Comparison of ENCODE assay signal across 13 mouse cellular contexts in the genomic region with DNA sequence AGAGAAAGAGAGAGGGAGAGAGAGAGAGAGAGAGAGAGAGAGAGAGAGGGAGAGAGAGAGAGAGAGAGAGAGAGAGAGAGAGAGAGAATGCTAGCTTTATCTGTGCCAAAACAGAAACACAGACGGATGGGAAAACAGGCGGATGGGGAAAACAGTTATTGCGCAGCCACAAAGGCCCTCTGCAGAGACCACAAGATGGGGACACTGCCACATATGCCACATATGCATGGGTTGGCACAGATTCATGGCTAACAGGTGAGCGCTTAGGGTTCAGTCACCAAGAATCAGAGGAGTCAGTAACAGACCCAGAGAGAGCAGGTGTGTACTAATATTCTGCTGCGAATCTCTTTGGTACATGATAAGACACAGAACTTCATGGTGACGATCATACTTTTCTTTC. TPM values are rescaled to one million over a fixed set of nuclear protein-coding genes. Genes with fewer than 3 reads are reported as not detected.
DNase-seq lines count a peak whose midpoint lies in the region; ATAC-seq and TF ChIP-seq lines count a peak whose summit lies in the region.
"Had no signal": no experiment of that assay in that cellular context is flagged by ENCODE, and none has a peak within 500 bp of the region (broad histone marks: within the 10 kb centered on the region; RNA-seq: fewer than 3 reads in every experiment).

No protein-coding gene starts in this region.

- TF ChIP-seq POLR2A in kidney, adult 2 months (IDR thresholded peaks at IDR 0.05; ENCODE audit: low read depth, low read length): no peak

- peak overlapping the region; percentile 39; the same call in 1 of the 2 replicates for H3K27ac ChIP-seq in kidney, adult 2 months (ENCODE audit: insufficient read depth, low read depth, low read length)
- H3K27ac ChIP-seq in limb, embryonic 10.5 days: peak overlapping the region; percentile 16; the same call in 1 of the 2 replicates
- H3K27ac ChIP-seq in hindbrain, embryonic 14.5 days: no peak overlapping the region
- H3K27ac ChIP-seq in left cerebral cortex, adult 2 months: no peak overlapping the region

- H3K4me3 ChIP-seq in kidney, adult 2 months (ENCODE audit: insufficient read depth, low read depth, low read length): no peak overlapping the region
- H3K4me3 ChIP-seq in limb, embryonic 10.5 days: no peak overlapping the region
- no peak overlapping the region for H3K4me3 ChIP-seq in hindbrain, embryonic 14.5 days (replicated peaks; ENCODE audit: low read length)
- no peak overlapping the region for H3K4me3 ChIP-seq in left cerebral cortex, adult 2 months
- H3K4me3 ChIP-seq: heart, embryonic 10.5 days had no signal

- 76% methylated on average over 6 of the region's 6 CpGs for WGBS in kidney, adult 2 months
- WGBS in limb, embryonic 10.5 days: 85% methylated on average over 6 of the region's 6 CpGs
- WGBS in hindbrain, embryonic 14.5 days: 82% methylated on average over 6 of the region's 6 CpGs

- no peak for DNase-seq in kidney, adult 2 months
- no peak for DNase-seq in kidney, postnatal 4 days
- DNase-seq in 3134 (ENCODE audit: extremely low read depth, insufficient read length, low spot score): peak; percentile 45
- peak; percentile 35 for DNase-seq in CD4-positive helper T cell, adult 2 months (ENCODE audit: low read depth, low spot score)
- no peak for DNase-seq in limb, embryonic 10.5 days (ENCODE audit: low spot score)
- no peak for DNase-seq in cerebellum, adult 9-10 months
- no peak for DNase-seq in hindbrain, embryonic 14.5 days (ENCODE audit: low spot score)
- no peak for DNase-seq in left cerebral cortex, adult 2 months (ENCODE audit: extremely low spot score in 1 of 2, low spot score in 2 of 2)
- DNase-seq: adrenal gland, postnatal 14 days; kidney, adult 9 months; right cerebral cortex, postnatal 4 days had no signal

- no peak for TF ChIP-seq CTCF in kidney, adult 2 months (conservative IDR thresholded peaks at IDR 0.05; ENCODE audit: insufficient read depth, insufficient read length, low read depth, low read length)
- no peak for TF ChIP-seq CTCF in left cerebral cortex, adult 2 months (IDR thresholded peaks at IDR 0.05)

- H3K36me3 ChIP-seq in kidney, adult 2 months (ENCODE audit: control insufficient read depth, insufficient read depth, low read length): no peaks in the 10 kb centered on the region
- H3K36me3 ChIP-seq in limb, embryonic 10.5 days: peaks cover 9% of the 10 kb centered on the region
- no peaks in the 10 kb centered on the region for H3K36me3 ChIP-seq in hindbrain, embryonic 14.5 days (replicated peaks; ENCODE audit: control insufficient read depth, insufficient read depth)

- no peaks in the 10 kb centered on the region for H3K27me3 ChIP-seq in kidney, adult 2 months (replicated peaks; ENCODE audit: control insufficient read depth, insufficient read depth, low read length)
- H3K27me3 ChIP-seq in limb, embryonic 10.5 days (ENCODE audit: low read depth, poor library complexity, severe bottlenecking): peaks cover 7% of the 10 kb centered on the region; the same call in 1 of the 2 replicates
- no peaks in the 10 kb centered on the region for H3K27me3 ChIP-seq in hindbrain, embryonic 14.5 days (ENCODE audit: control insufficient read depth, insufficient read depth, low read length)

- H3K9me3 ChIP-seq in limb, embryonic 10.5 days (replicated peaks): no peaks in the 10 kb centered on the region
- no peaks in the 10 kb centered on the region for H3K9me3 ChIP-seq in hindbrain, embryonic 14.5 days (ENCODE audit: control insufficient read depth, low read length)
- H3K9me3 ChIP-seq: heart, embryonic 10.5 days had no signal

- intact Hi-C loops in left cerebral cortex, adult 2 months (cut with DNase I): no loop called here

- H3K4me1 ChIP-seq in kidney, adult 2 months (ENCODE audit: control insufficient read depth, insufficient read depth, low read length): peaks cover 6% of the 10 kb centered on the region; the same call in 1 of the 2 replicates
- H3K4me1 ChIP-seq in limb, embryonic 10.5 days: peaks cover 39% of the 10 kb centered on the region
- H3K4me1 ChIP-seq in hindbrain, embryonic 14.5 days (replicated peaks; ENCODE audit: control insufficient read depth, insufficient read depth, low read length): peaks cover 7% of the 10 kb centered on the region; the same call in 1 of the 2 replicates

- H3K4me2 ChIP-seq in hindbrain, embryonic 14.5 days (replicated peaks): no peak overlapping the region
- H3K4me2 ChIP-seq: midbrain, embryonic 11.5 days had no signal

- H3K9ac ChIP-seq in hindbrain, embryonic 14.5 days: no peak overlapping the region

- ATAC-seq in hindbrain, embryonic 14.5 days (ENCODE audit: low FRiP score): no peak

RNA-seq across cellular contexts. Expression of gene Axl, which starts 5.8 kb away (rescaled TPM):
- 31.0 and 36.1 TPM in 2 replicates for polyA plus RNA-seq in kidney, adult 2 months (2012; rRNA removed)
- polyA plus RNA-seq in limb, embryonic 10.5 days (2016; fragmentation: Nextera tagmentation; extraction: Ambion mirVana): 19.4 and 28.1 TPM in 2 replicates
- 16.8 and 20.6 TPM in 2 replicates for polyA plus RNA-seq in hindbrain, embryonic 14.5 days (2014; fragmentation: Nextera tagmentation; extraction: Ambion mirVana)
- total RNA-seq in left cerebral cortex, adult 2 months (2021): 10 to 100 TPM; 33.2 to 40.5 TPM

RNA-seq across cellular contexts. Expression of gene Hnrnpul1, which starts 28.2 kb away (rescaled TPM):
- 33.3 and 41.7 TPM in 2 replicates for polyA plus RNA-seq in kidney, adult 2 months (2012; rRNA removed)
- 61.7 and 67.7 TPM in 2 replicates for polyA plus RNA-seq in limb, embryonic 10.5 days (2016; fragmentation: Nextera tagmentation; extraction: Ambion mirVana)
- 54.7 and 55.2 TPM in 2 replicates for polyA plus RNA-seq in hindbrain, embryonic 14.5 days (2014; fragmentation: Nextera tagmentation; extraction: Ambion mirVana)
- 100 to 1,000 TPM in 1 of 2 experiments, 10 to 100 TPM in 1; 96.5 to 101 TPM for total RNA-seq in left cerebral cortex, adult 2 months (2021)

RNA-seq across cellular contexts. Expression of gene Cyp2s1, which starts 34.0 kb away (rescaled TPM):
- polyA plus RNA-seq in kidney, adult 2 months (2012; rRNA removed): 22.1 and 26.2 TPM in 2 replicates
- polyA plus RNA-seq in limb, embryonic 10.5 days (2016; fragmentation: Nextera tagmentation; extraction: Ambion mirVana): 1.0 and 1.1 TPM in 2 replicates
- polyA plus RNA-seq in hindbrain, embryonic 14.5 days (2014; fragmentation: Nextera tagmentation; extraction: Ambion mirVana): 1.6 and 2.2 TPM in 2 replicates
- total RNA-seq in left cerebral cortex, adult 2 months (2021): 1 to 10 TPM; 3.2 to 4.2 TPM

Comparison
In these comparisons a context has a peak if more than half of its experiments do, and no peak if none do; other contexts are left out.
1. DNase-seq: peak in 3134 (single experiment) and CD4-positive helper T cell, adult 2 months (single experiment); none in kidney, adult 2 months (single experiment), kidney, postnatal 4 days (0 of 2), limb, embryonic 10.5 days (single experiment), cerebellum, adult 9-10 months (single experiment), hindbrain, embryonic 14.5 days (single experiment) and left cerebral cortex, adult 2 months (0 of 2).
2. H3K27ac ChIP-seq: peak in kidney, adult 2 months (single experiment) and limb, embryonic 10.5 days (single experiment); none in hindbrain, embryonic 14.5 days (single experiment) and left cerebral cortex, adult 2 months (single experiment).